Mouse (Mus musculus) hindbrain, embryonic 15.5 days (tissue): ENCODE results near the gene Gm20388. TPM values are rescaled to one million over a fixed set of nuclear protein-coding genes. Genes with fewer than 3 reads are reported as not detected.

ENCODE experiments used
- ATAC-seq: fragments of 200-750 bp; cut with Nextera tagmentation; 2 replicates; pipeline ENCODE4 v1.8.0; 2017; ENCODE audit warnings: low read depth, moderate number of reproducible peaks, moderate TSS enrichment; ENCODE audit not compliant: low FRiP score
- H3K27ac ChIP-seq: fragments of 300-500 bp; sonication (generic); replicated peaks from 2 replicates; pipeline ENCODE4 v1.5.1; 2015; ENCODE audit warnings: mild to moderate bottlenecking, inconsistent platforms
- H3K27me3 ChIP-seq: fragments of 300-500 bp; sonication (generic); 2 replicates; pipeline ENCODE4 v1.6.1; 2015; ENCODE audit warnings: control low read depth, inconsistent platforms
- H3K36me3 ChIP-seq: fragments of 300-500 bp; sonication (generic); 2 replicates; pipeline ENCODE4 v1.6.1; 2015; ENCODE audit warnings: control low read depth, inconsistent platforms
- H3K4me1 ChIP-seq: fragments of 300-500 bp; sonication (generic); replicated peaks from 2 replicates; pipeline ENCODE4 v1.6.1; 2015; ENCODE audit warnings: control low read depth, inconsistent platforms
- H3K4me2 ChIP-seq: fragments of 300-500 bp; sonication (generic); 2 replicates; pipeline ENCODE4 v1.6.1; 2015; ENCODE audit warnings: moderate library complexity, mild to moderate bottlenecking, inconsistent platforms
- H3K4me3 ChIP-seq: fragments of 300-500 bp; sonication (generic); 2 replicates; pipeline ENCODE4 v1.5.1; 2015; ENCODE audit warnings: mild to moderate bottlenecking, inconsistent platforms
- H3K9ac ChIP-seq: fragments of 300-500 bp; sonication (generic); 2 replicates; pipeline ENCODE4 v1.6.1; 2015; ENCODE audit warnings: inconsistent platforms
- H3K9me3 ChIP-seq: fragments of 300-500 bp; sonication (generic); 2 replicates; pipeline ENCODE4 v1.6.1; 2016; ENCODE audit warnings: control low read depth, inconsistent platforms
- WGBS: fragments of 180-500 bp; shearing (Covaris S2); methylation state at CpG from one replicate; pipeline ENCODE4 v1.1.7; 2015; 5-methylcytosine and 5-hydroxymethylcytosine counted together
- polyA plus RNA-seq: library from polyadenylated mRNA; unstranded; fragments of >200 nt; fragmentation: Nextera tagmentation; extraction: Ambion mirVana; gene quantifications from 2 replicates; pipeline ENCODE4 v1.2.1, GENCODE M21; 2015

Gm20388 gene
- polyA plus RNA-seq, 1 experiment from 2014 or later: 5.4 TPM

GRCm38 (mm10) chr8:120618110-120618509 is 707.5 kb downstream of the Gm20388 start:
- no peak for ATAC-seq
- Histone ChIP-seq H3K4me3 (no peak overlapping the region), H3K4me2 (peak overlapping the region; percentile 22; the same call in 1 of the 2 replicates), H3K9ac (no peak overlapping the region), H3K27ac (0 out of 2 replicates have a peak overlapping the region, but pooled peaks have one; percentile 27), H3K4me1 (peaks cover 18% of the 10 kb centered on the region), H3K9me3 (no peaks in the 10 kb centered on the region), H3K36me3 (no peaks in the 10 kb centered on the region), H3K27me3 (no peaks in the 10 kb centered on the region)
- 0% methylated on average over 6 of the region's 6 CpGs for WGBS

- 76% methylated on average over 11 of the region's 11 CpGs for WGBS
- Histone ChIP-seq H3K36me3 (no peaks in the 10 kb centered on the region), H3K4me3 (no peak overlapping the region), H3K4me2 (no peak overlapping the region), H3K27ac (no peak overlapping the region), H3K9ac (no peak overlapping the region), H3K4me1 (peaks cover 18% of the 10 kb centered on the region), H3K27me3 (no peaks in the 10 kb centered on the region), H3K9me3 (no peaks in the 10 kb centered on the region)
- ATAC-seq: no peak
These were observed 708.9 kb downstream of the Gm20388 start for GRCm38 (mm10) chr8:120619235-120620180.

- H3K27ac ChIP-seq: no peak overlapping the region
- no peaks in the 10 kb centered on the region for H3K27me3 ChIP-seq
- H3K4me2 ChIP-seq: no peak overlapping the region
- WGBS: 54% methylated on average over 7 of the region's 7 CpGs
- ATAC-seq: no peak
- H3K4me3 ChIP-seq: no peak overlapping the region
- no peaks in the 10 kb centered on the region for H3K36me3 ChIP-seq
- H3K9me3 ChIP-seq: no peaks in the 10 kb centered on the region
- peaks cover 18% of the 10 kb centered on the region for H3K4me1 ChIP-seq
- no peak overlapping the region for H3K9ac ChIP-seq
These were observed 709.8 kb downstream of the Gm20388 start for GRCm38 (mm10) chr8:120620441-120620840.

DNA sequence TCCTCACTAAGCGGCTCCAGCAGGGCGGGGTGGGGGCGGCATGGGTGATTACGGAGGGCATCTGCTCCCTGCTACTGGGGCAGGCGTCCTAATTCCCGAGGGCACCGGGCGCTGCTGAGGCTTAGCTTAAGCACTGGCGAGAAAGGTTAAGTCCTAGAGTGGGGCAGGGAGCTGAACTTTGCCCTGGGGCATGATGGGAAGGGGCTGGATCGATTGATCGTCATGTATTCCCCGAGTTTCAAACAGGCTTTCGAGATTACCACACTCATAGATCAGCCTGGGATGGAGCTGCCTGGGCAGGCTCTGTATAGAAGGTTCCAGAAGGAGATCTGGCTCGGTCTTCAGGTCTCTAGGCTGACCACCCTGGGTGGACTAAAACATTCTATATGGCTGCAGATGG is 711.5 kb downstream of the Gm20388 start:
- H3K9me3 ChIP-seq: no peaks in the 10 kb centered on the region
- H3K4me1 ChIP-seq: peaks cover 11% of the 10 kb centered on the region
- H3K27me3 ChIP-seq: no peaks in the 10 kb centered on the region
- no peak overlapping the region for H3K27ac ChIP-seq
- H3K36me3 ChIP-seq: no peaks in the 10 kb centered on the region
- H3K4me3 ChIP-seq: no peak overlapping the region
- no peak overlapping the region for H3K4me2 ChIP-seq
- WGBS: 79% methylated on average over 14 of the region's 14 CpGs
- no peak overlapping the region for H3K9ac ChIP-seq
- no peak for ATAC-seq

- Histone ChIP-seq H3K27ac (no peak overlapping the region), H3K4me2 (no peak overlapping the region), H3K9ac (no peak overlapping the region), H3K4me1 (no peaks in the 10 kb centered on the region), H3K4me3 (no peak overlapping the region), H3K9me3 (no peaks in the 10 kb centered on the region), H3K27me3 (no peaks in the 10 kb centered on the region), H3K36me3 (no peaks in the 10 kb centered on the region)
- ATAC-seq: no peak
- 56% methylated on average over 2 of the region's 2 CpGs for WGBS
These were observed 713.0 kb downstream of the Gm20388 start for GRCm38 (mm10) chr8:120623608-120624007.

GRCm38 (mm10) chr8:120626461-120626860 is 715.8 kb downstream of the Gm20388 start:
- Histone ChIP-seq H3K4me3 (no peak overlapping the region), H3K9ac (no peak overlapping the region), H3K4me2 (no peak overlapping the region), H3K27me3 (no peaks in the 10 kb centered on the region), H3K9me3 (no peaks in the 10 kb centered on the region), H3K4me1 (no peaks in the 10 kb centered on the region), H3K36me3 (no peaks in the 10 kb centered on the region), H3K27ac (no peak overlapping the region)
- ATAC-seq: no peak
- 64% methylated on average over 11 of the region's 11 CpGs for WGBS

DNA sequence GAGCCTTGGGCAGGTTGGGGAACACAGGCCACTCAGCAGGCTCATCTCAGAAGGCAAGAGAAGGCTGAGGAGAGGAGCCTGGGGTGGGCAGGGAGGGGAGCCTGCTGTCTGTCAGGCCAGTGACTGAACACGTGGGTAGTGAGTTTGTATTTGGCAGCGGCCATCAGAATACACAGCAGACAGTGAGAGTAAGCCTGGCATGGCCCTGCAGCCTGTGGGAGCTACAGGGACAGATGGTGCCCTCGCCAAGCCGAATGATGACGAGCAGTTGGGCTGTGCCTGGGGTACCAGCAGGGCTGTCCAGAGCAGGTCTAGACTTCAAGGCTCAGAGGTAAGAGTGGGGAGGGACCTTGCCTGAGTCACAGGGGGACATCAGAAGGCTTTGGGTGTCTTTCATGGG is 716.7 kb downstream of the Gm20388 start:
- H3K4me2 ChIP-seq: no peak overlapping the region
- no peaks in the 10 kb centered on the region for H3K36me3 ChIP-seq
- H3K27ac ChIP-seq: no peak overlapping the region
- H3K9ac ChIP-seq: no peak overlapping the region
- H3K27me3 ChIP-seq: no peaks in the 10 kb centered on the region
- H3K9me3 ChIP-seq: no peaks in the 10 kb centered on the region
- H3K4me3 ChIP-seq: no peak overlapping the region
- 61% methylated on average over 5 of the region's 5 CpGs for WGBS
- peak; percentile 55; the same call in 1 of the 2 replicates for ATAC-seq
- H3K4me1 ChIP-seq: no peaks in the 10 kb centered on the region

- H3K9me3 ChIP-seq: no peaks in the 10 kb centered on the region
These were observed 719.4 kb downstream of the Gm20388 start for GRCm38 (mm10) chr8:120630031-120630430.

DNA sequence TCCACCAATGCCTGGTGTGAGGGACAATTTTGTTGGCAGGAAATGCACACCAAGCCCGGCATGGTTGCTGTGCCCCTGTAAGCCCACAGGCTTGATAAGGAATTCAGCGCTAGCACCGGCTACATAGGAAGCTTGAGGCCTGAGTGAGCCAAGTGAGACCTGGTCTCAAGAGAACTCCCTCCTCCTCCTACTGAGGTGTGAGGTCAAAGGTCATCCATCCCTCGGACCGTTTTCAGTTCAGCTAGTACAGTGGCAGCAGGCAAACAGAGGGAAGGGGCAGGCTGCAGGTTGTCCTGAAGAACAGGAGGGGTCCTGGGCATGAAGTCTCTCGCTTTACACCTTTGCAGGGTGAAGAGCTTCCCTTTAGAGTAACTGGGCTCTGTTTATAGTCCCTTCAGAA is 720.2 kb downstream of the Gm20388 start:
- 57% methylated on average over 6 of the region's 6 CpGs for WGBS
- no peak overlapping the region for H3K4me2 ChIP-seq
- no peak overlapping the region for H3K4me3 ChIP-seq
- H3K9me3 ChIP-seq: no peaks in the 10 kb centered on the region
- no peak overlapping the region for H3K9ac ChIP-seq
- H3K27ac ChIP-seq: no peak overlapping the region
- H3K27me3 ChIP-seq: 0 out of 2 replicates have a peak, but pooled peaks cover 4% of the 10 kb centered on the region
- ATAC-seq: no peak
- H3K4me1 ChIP-seq: peaks cover 18% of the 10 kb centered on the region
- no peaks in the 10 kb centered on the region for H3K36me3 ChIP-seq

More at GRCm38 (mm10) chr8:120630031-120630430, 719.4 kb downstream of the Gm20388 start:
- 34% methylated on average over 5 of the region's 5 CpGs for WGBS
- no peaks in the 10 kb centered on the region for H3K36me3 ChIP-seq
- H3K4me2 ChIP-seq: no peak overlapping the region
- H3K4me1 ChIP-seq: peaks cover 18% of the 10 kb centered on the region
- 0 out of 2 replicates have a peak, but pooled peaks cover under 1% of the 10 kb centered on the region for H3K27me3 ChIP-seq
- no peak overlapping the region for H3K4me3 ChIP-seq
- no peak overlapping the region for H3K9ac ChIP-seq
- H3K27ac ChIP-seq: no peak overlapping the region
- ATAC-seq: no peak

DNA sequence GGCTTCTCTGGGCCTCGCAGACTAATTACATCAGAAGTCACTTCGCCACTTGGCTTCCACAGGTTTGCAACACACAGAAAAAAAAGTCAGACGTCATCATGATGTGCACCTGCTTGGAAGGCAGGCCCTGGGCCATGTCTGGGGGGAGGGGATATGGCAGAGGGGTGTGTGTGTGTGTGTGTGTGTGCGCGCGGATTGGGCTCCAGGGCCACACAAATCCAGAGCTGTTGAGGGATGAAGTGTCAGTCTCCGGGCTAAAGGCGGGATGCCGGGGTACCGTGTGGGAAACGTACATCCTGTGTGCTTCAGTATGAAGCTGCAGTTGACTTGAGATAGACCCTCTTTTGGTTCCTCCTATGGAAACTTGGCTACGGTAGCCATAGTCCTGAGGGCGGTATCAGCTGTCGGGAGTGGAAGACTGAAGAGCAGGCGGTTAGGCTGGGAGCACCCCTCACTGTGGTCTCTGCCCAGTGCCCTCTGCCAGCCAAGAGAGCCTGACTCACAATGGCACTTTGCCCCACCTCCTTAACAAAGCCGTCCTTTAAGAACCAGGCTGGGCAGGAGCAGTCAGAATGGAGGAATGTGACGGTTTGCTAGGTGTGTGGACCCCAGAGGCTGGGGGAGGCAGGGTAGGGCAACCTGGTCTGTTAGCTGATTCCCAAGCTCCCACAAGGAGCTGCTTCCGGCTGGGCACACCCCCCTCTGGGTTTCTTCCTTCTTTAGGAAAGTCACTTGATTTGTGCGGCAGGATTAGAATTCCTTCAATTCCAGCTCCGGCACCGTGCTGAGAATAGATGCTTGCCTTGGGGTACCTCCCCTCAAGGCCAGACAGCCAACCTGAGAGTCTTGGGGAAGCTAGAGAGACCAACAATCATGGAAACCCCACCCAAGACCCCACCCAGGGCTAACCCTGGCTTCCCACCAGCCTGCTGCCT is 721.1 kb downstream of the Gm20388 start:
- ATAC-seq: no peak
- H3K36me3 ChIP-seq: no peaks in the 10 kb centered on the region
- H3K4me3 ChIP-seq: no peak overlapping the region
- H3K27ac ChIP-seq: no peak overlapping the region
- H3K4me2 ChIP-seq: no peak overlapping the region
- H3K4me1 ChIP-seq: peaks cover 18% of the 10 kb centered on the region
- WGBS: 78% methylated on average over 21 of the region's 21 CpGs
- no peak overlapping the region for H3K9ac ChIP-seq
- 0 out of 2 replicates have a peak, but pooled peaks cover 4% of the 10 kb centered on the region for H3K27me3 ChIP-seq
- no peaks in the 10 kb centered on the region for H3K9me3 ChIP-seq

GRCm38 (mm10) chr8:120632969-120633664 is 722.5 kb downstream of the Gm20388 start:
- Histone ChIP-seq H3K9me3 (no peaks in the 10 kb centered on the region), H3K27me3 (0 out of 2 replicates have a peak, but pooled peaks cover 4% of the 10 kb centered on the region), H3K27ac (no peak overlapping the region), H3K9ac (peak overlapping the region; percentile 61), H3K36me3 (no peaks in the 10 kb centered on the region), H3K4me3 (peak overlapping the region; percentile 72), H3K4me1 (peaks cover 18% of the 10 kb centered on the region), H3K4me2 (peak overlapping the region; percentile 98)
- WGBS: 22% methylated on average over 17 of the region's 17 CpGs
- no peak for ATAC-seq
